Mouse (Mus musculus) bone marrow, adult 2 months (tissue): Measurements from ENCODE around the gene Zfp950.

ENCODE experiments used
- CTCF ChIP-seq: fragments of 200-500 bp; IDR thresholded peaks from 2 replicates; pipeline ENCODE4 v1.5.1; 2011; ENCODE audit warnings: low read length, control low read depth; ENCODE audit not compliant: control insufficient read depth, insufficient read depth
- POLR2A ChIP-seq: fragments of 200-500 bp; IDR thresholded peaks from 2 replicates; pipeline ENCODE4 v1.6.1; 2011; ENCODE audit warnings: low read depth, mild to moderate bottlenecking, control low read depth, low read length, borderline replicate concordance; ENCODE audit not compliant: control insufficient read depth

- TF ChIP-seq CTCF: no peak
- TF ChIP-seq POLR2A: no peak
Observed at GRCm38 (mm10) chr19:61085217-61085616, 55.4 kb downstream of the Zfp950 start.
